Mouse (Mus musculus) left cerebral cortex, postnatal 25 days (tissue): ENCODE measurements at regions not wholly inside any gene's neighbourhood (a gene's known extent, or its start where the extent isn't known, plus 50 kb on each side); places are given as distances from the start of the nearest gene placed in this dataset.

ENCODE experiments used
- DNase-seq, 2 experiments: peaks; one replicate each; pipeline ENCODE4 v3.0.0; 2022; ENCODE audit warnings: low spot score in 2 of 2, mixed read lengths in 1 of 2
- intact Hi-C: fragments of 180-260 bp; cut with DNase I; formaldehyde crosslinking; loops from one replicate; pipeline ENCODE4 v1.15.1; 2025

DNA sequence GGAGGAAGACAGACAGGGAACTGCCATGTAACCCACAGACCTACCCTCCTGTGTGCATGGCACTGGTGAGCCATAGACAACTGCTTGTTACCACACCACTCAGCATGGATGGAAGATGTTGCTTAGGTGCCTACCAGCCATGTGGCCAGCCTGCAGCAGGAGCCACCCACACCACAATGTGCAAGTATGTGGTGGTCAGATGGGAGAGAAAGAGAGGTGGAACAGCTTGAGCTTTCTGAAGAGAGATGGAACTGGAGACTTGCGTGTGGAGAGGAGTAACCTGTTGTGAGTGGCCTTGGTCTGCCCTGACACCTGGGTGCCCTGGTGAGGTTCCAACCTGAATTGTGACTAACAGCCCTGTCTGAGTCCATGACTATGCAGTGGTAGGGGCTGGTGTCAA lies 50.4 kb upstream of the Nkx2-2 start:
- intact Hi-C loops = no loop called here
- DNase-seq = no peak
